Mouse (Mus musculus) kidney, adult 2 months (tissue): ENCODE measurements around the gene Fam57b. TPM values are rescaled to one million over a fixed set of nuclear protein-coding genes. Genes with fewer than 3 reads are reported as not detected.
A peak's percentile ranks its signal among the peaks of the same experiment; 100 is the strongest.

ENCODE experiments used
- DNase-seq: peaks from one replicate; pipeline ENCODE4 v3.0.0; 2021
- H3K27ac ChIP-seq: fragments of 200-500 bp; 2 replicates; pipeline ENCODE4 v1.5.1; 2012; ENCODE audit warnings: low read depth, low read length, control low read depth, inconsistent platforms; ENCODE audit not compliant: insufficient read depth
- H3K27me3 ChIP-seq: fragments of 200-500 bp; replicated peaks from 2 replicates; pipeline ENCODE4 v1.6.1; 2012; ENCODE audit warnings: mild to moderate bottlenecking, moderate library complexity, low read length, inconsistent platforms; ENCODE audit not compliant: control insufficient read depth, insufficient read depth
- H3K36me3 ChIP-seq: fragments of 200-500 bp; 2 replicates; pipeline ENCODE4 v1.6.1; 2012; ENCODE audit warnings: mild to moderate bottlenecking, moderate library complexity, low read length, inconsistent platforms; ENCODE audit not compliant: control insufficient read depth, insufficient read depth
- H3K4me1 ChIP-seq: fragments of 200-500 bp; 2 replicates; pipeline ENCODE4 v1.6.1; 2011; ENCODE audit warnings: low read length; ENCODE audit not compliant: control insufficient read depth, insufficient read depth
- H3K4me3 ChIP-seq: fragments of 200-500 bp; 2 replicates; pipeline ENCODE4 v1.5.1; 2011; ENCODE audit warnings: mild to moderate bottlenecking, low read depth, low read length, control low read depth; ENCODE audit not compliant: insufficient read depth
- CTCF ChIP-seq: fragments of 200-500 bp; conservative IDR thresholded peaks from 2 replicates; pipeline ENCODE4 v1.5.1; 2011; ENCODE audit warnings: low read depth, mild to moderate bottlenecking, control low read depth, low read length, moderate library complexity, mixed read lengths; ENCODE audit not compliant: insufficient read depth, insufficient read length
- POLR2A ChIP-seq: fragments of 200-500 bp; IDR thresholded peaks from one replicate; pipeline ENCODE4 v1.6.1; 2011; ENCODE audit warnings: low read depth, low read length, control low read depth
- WGBS: fragments of 180-500 bp; shearing (Covaris S2); methylation state at CpG from one replicate; pipeline ENCODE4 v1.1.7; 2018; 5-methylcytosine and 5-hydroxymethylcytosine counted together
- polyA plus RNA-seq: library from polyadenylated mRNA; depleted of rRNA; stranded (reverse); fragments of >200 nt; gene quantifications from 2 replicates; pipeline ENCODE4 v1.2.3, GENCODE M21; 2012; rRNA removed

Fam57b gene
- polyA plus RNA-seq, 1 experiment: 6.3 TPM

- Histone ChIP-seq H3K4me1 (peaks cover 9% of the 10 kb centered on the region; the same call in 1 of the 2 replicates), H3K27me3 (no peaks in the 10 kb centered on the region), H3K27ac (peak within 1 kb of the TSS; percentile 63; the same call in 1 of the 2 replicates), H3K4me3 (peak within 1 kb of the TSS; percentile 68), H3K36me3 (0 out of 2 replicates have a peak, but pooled peaks cover 1% of the 10 kb centered on the region)
- DNase-seq: peak; percentile 97
- under 1% methylated on average over 41 of the region's 41 CpGs for WGBS
- TF ChIP-seq CTCF (0 out of 2 replicates have a peak, but pooled peaks have one; percentile 7), POLR2A (no peak)
Measured at GRCm38 (mm10) chr7:126862147-126862784, 64.8 kb downstream of the Fam57b start, which contains the start of gene Ino80e. Gene Ino80e (minus strand): TSS chr7:126862377.

- H3K36me3 ChIP-seq: peaks cover 4% of the 10 kb centered on the region; the same call in 1 of the 2 replicates
- H3K27me3 ChIP-seq: no peaks in the 10 kb centered on the region
- WGBS: 48% methylated on average over 6 of the region's 6 CpGs
- no peak overlapping the region for H3K4me3 ChIP-seq
- H3K4me1 ChIP-seq: peaks cover 9% of the 10 kb centered on the region; the same call in 1 of the 2 replicates
- DNase-seq: no peak
- no peak overlapping the region for H3K27ac ChIP-seq
- TF ChIP-seq CTCF (no peak), POLR2A (no peak)
Measured at GRCm38 (mm10) chr7:126863791-126864190, 66.3 kb downstream of the Fam57b start.

- peaks cover 14% of the 10 kb centered on the region for H3K36me3 ChIP-seq
- WGBS: 84% methylated on average over 2 of the region's 2 CpGs
- H3K4me1 ChIP-seq: 0 out of 2 replicates have a peak, but pooled peaks cover 3% of the 10 kb centered on the region
- no peak overlapping the region for H3K27ac ChIP-seq
- TF ChIP-seq POLR2A (no peak), CTCF (no peak)
- H3K27me3 ChIP-seq: no peaks in the 10 kb centered on the region
- no peak overlapping the region for H3K4me3 ChIP-seq
- DNase-seq: no peak
Measured at GRCm38 (mm10) chr7:126867534-126867933, 70.1 kb downstream of the Fam57b start.

- no peaks in the 10 kb centered on the region for H3K4me1 ChIP-seq
- H3K27ac ChIP-seq: no peak overlapping the region
- 77% methylated on average over 12 of the region's 12 CpGs for WGBS
- no peaks in the 10 kb centered on the region for H3K27me3 ChIP-seq
- H3K36me3 ChIP-seq: peaks cover 14% of the 10 kb centered on the region
- no peak overlapping the region for H3K4me3 ChIP-seq
- TF ChIP-seq POLR2A: no peak
- no peak for TF ChIP-seq CTCF
- no peak for DNase-seq
Measured at GRCm38 (mm10) chr7:126868003-126868402, 70.5 kb downstream of the Fam57b start.

GRCm38 (mm10) chr7:126869780-126870519 is 72.5 kb downstream of the Fam57b start:
- 90% methylated on average over 23 of the region's 23 CpGs for WGBS
- no peak for DNase-seq
- TF ChIP-seq POLR2A (no peak), CTCF (no peak)
- Histone ChIP-seq H3K4me1 (no peaks in the 10 kb centered on the region), H3K36me3 (peaks cover 17% of the 10 kb centered on the region), H3K27ac (no peak overlapping the region), H3K27me3 (no peaks in the 10 kb centered on the region), H3K4me3 (no peak overlapping the region)

- WGBS: 97% methylated on average over 2 of the region's 2 CpGs
- no peaks in the 10 kb centered on the region for H3K4me1 ChIP-seq
Measured at GRCm38 (mm10) chr7:126870520-126870891, 73.0 kb downstream of the Fam57b start.

GRCm38 (mm10) chr7:126877239-126877638 is 79.8 kb downstream of the Fam57b start:
- peaks cover 5% of the 10 kb centered on the region; the same call in 1 of the 2 replicates for H3K4me1 ChIP-seq
- no peak for TF ChIP-seq CTCF
- no peak for TF ChIP-seq POLR2A
- peaks cover 18% of the 10 kb centered on the region for H3K36me3 ChIP-seq
- DNase-seq: no peak
- H3K27ac ChIP-seq: no peak overlapping the region
- H3K27me3 ChIP-seq: no peaks in the 10 kb centered on the region
- 95% methylated on average over 1 of the region's 1 CpGs for WGBS
- no peak overlapping the region for H3K4me3 ChIP-seq

More at GRCm38 (mm10) chr7:126870520-126870891, 73.0 kb downstream of the Fam57b start:
- Histone ChIP-seq H3K27ac (no peak overlapping the region), H3K27me3 (no peaks in the 10 kb centered on the region), H3K36me3 (peaks cover 19% of the 10 kb centered on the region), H3K4me3 (no peak overlapping the region)
- TF ChIP-seq CTCF (no peak), POLR2A (no peak)
- DNase-seq: no peak

Other genes with a start within 250 kb of the Fam57b start
- gene Eif3c, start 231.3 kb upstream of the Fam57b start, polyA plus RNA-seq: 105 TPM in 2 replicates
- 1.2 and 1.5 TPM in 2 replicates for gene Apobr, start 212.7 kb upstream of the Fam57b start, polyA plus RNA-seq
- 117 and 120 TPM in 2 replicates for gene Cln3, start 211.9 kb upstream of the Fam57b start, polyA plus RNA-seq
- 0.13 TPM in 1 of 2 replicates, not detected in the other for gene Il27, start 202.7 kb upstream of the Fam57b start, polyA plus RNA-seq
- 29.2 and 36.4 TPM in 2 replicates for gene Nupr1, start 166.8 kb upstream of the Fam57b start, polyA plus RNA-seq
- 28.1 and 34.7 TPM in 2 replicates for gene Sgf29, start 148.4 kb upstream of the Fam57b start, polyA plus RNA-seq
- gene Sult1a1, start 121.2 kb upstream of the Fam57b start, polyA plus RNA-seq: 29.0 and 30.1 TPM in 2 replicates
- 63.9 and 67.2 TPM in 2 replicates for gene Bola2, start 102.3 kb upstream of the Fam57b start, polyA plus RNA-seq
- gene Slx1b, start 101.9 kb upstream of the Fam57b start, polyA plus RNA-seq: 13.1 and 17.2 TPM in 2 replicates
- 22.7 and 71.6 TPM in 2 replicates for gene Coro1a, start 89.9 kb upstream of the Fam57b start, polyA plus RNA-seq
- 210 and 216 TPM in 2 replicates for gene Mapk3, start 38.1 kb upstream of the Fam57b start, polyA plus RNA-seq
- gene Gdpd3, start 31.3 kb upstream of the Fam57b start, polyA plus RNA-seq: 58.2 and 61.4 TPM in 2 replicates
- gene Ypel3, start 20.7 kb upstream of the Fam57b start, polyA plus RNA-seq: 290 and 371 TPM in 2 replicates
- gene Tbx6, start 16.2 kb upstream of the Fam57b start, polyA plus RNA-seq: 2.1 and 2.2 TPM in 2 replicates
- 135 and 145 TPM in 2 replicates for gene Ppp4c, start 5.2 kb upstream of the Fam57b start, polyA plus RNA-seq
- gene 4930451I11Rik, start 34.0 kb downstream of the Fam57b start, polyA plus RNA-seq: 0.46 TPM in 1 of 2 replicates, not detected in the other
- 0.15 and 0.33 TPM in 2 replicates for gene Doc2a, start 49.7 kb downstream of the Fam57b start, polyA plus RNA-seq
- 4.2 and 6.6 TPM in 2 replicates for gene Hirip3, start 64.3 kb downstream of the Fam57b start, polyA plus RNA-seq
- gene Ino80e, start 64.7 kb downstream of the Fam57b start, polyA plus RNA-seq: 39.6 and 47.0 TPM in 2 replicates
- 56.5 and 75.2 TPM in 2 replicates for gene Taok2, start 87.0 kb downstream of the Fam57b start, polyA plus RNA-seq
- 90.8 and 113 TPM in 2 replicates for gene Tmem219, start 125.2 kb downstream of the Fam57b start, polyA plus RNA-seq
- 21.4 and 21.9 TPM in 2 replicates for gene Kctd13, start 131.2 kb downstream of the Fam57b start, polyA plus RNA-seq
- gene Asphd1, start 151.9 kb downstream of the Fam57b start, polyA plus RNA-seq: 0.19 TPM in 1 of 2 replicates, not detected in the other
- gene Sez6l2, start 152.9 kb downstream of the Fam57b start, polyA plus RNA-seq: 1.2 and 1.4 TPM in 2 replicates
- 237 and 284 TPM in 2 replicates for gene Cdipt, start 178.2 kb downstream of the Fam57b start, polyA plus RNA-seq
- gene Cdiptos, start 178.4 kb downstream of the Fam57b start, polyA plus RNA-seq: 0.74 and 1.1 TPM in 2 replicates
- 56.9 and 66.9 TPM in 2 replicates for gene Mvp, start 217.0 kb downstream of the Fam57b start, polyA plus RNA-seq
- gene Pagr1b, start 218.8 kb downstream of the Fam57b start, polyA plus RNA-seq: 0.91 and 1.3 TPM in 2 replicates
- gene Pagr1a, start 219.7 kb downstream of the Fam57b start, polyA plus RNA-seq: 2.8 and 17.6 TPM in 2 replicates
- 21.2 and 28.9 TPM in 2 replicates for gene Gm42742, start 223.4 kb downstream of the Fam57b start, polyA plus RNA-seq
- 3.6 and 4.6 TPM in 2 replicates for gene Prrt2, start 223.5 kb downstream of the Fam57b start, polyA plus RNA-seq
- gene Maz, start 229.4 kb downstream of the Fam57b start, polyA plus RNA-seq: 97.9 and 115 TPM in 2 replicates
- gene Kif22, start 244.8 kb downstream of the Fam57b start, polyA plus RNA-seq: 0.67 and 0.73 TPM in 2 replicates